Mouse (Mus musculus) small intestine, adult 2 months (tissue): ENCODE results near the gene Olfr1348. TPM values are rescaled to one million over a fixed set of nuclear protein-coding genes. Genes with fewer than 3 reads are reported as not detected.

ENCODE experiments used
- H3K27ac ChIP-seq: fragments of 200-500 bp; 2 replicates; pipeline ENCODE4 v1.5.1; 2012; ENCODE audit warnings: low read depth, low read length, control low read depth, inconsistent platforms; ENCODE audit not compliant: insufficient read depth
- H3K27me3 ChIP-seq: fragments of 200-500 bp; 2 replicates; pipeline ENCODE4 v1.6.1; 2012; ENCODE audit warnings: mild to moderate bottlenecking, moderate library complexity, low read length, inconsistent platforms; ENCODE audit not compliant: control insufficient read depth, insufficient read depth
- H3K36me3 ChIP-seq: fragments of 200-500 bp; 2 replicates; pipeline ENCODE4 v1.6.1; 2012; ENCODE audit warnings: mild to moderate bottlenecking, low read length, control low read depth, inconsistent platforms; ENCODE audit not compliant: control insufficient read depth, insufficient read depth
- H3K4me1 ChIP-seq: fragments of 200-500 bp; 2 replicates; pipeline ENCODE4 v1.6.1; 2012; ENCODE audit warnings: low read length, inconsistent platforms, mixed read lengths; ENCODE audit not compliant: control insufficient read depth, insufficient read depth, insufficient read length
- H3K4me3 ChIP-seq: fragments of 200-500 bp; 2 replicates; pipeline ENCODE4 v1.5.1; 2012; ENCODE audit warnings: low read depth, mild to moderate bottlenecking, control low read depth, inconsistent platforms, low read length, moderate library complexity
- CTCF ChIP-seq: fragments of 200-500 bp; IDR thresholded peaks from 2 replicates; pipeline ENCODE4 v1.5.1; 2012; ENCODE audit warnings: low read depth, mild to moderate bottlenecking, control low read depth, inconsistent platforms, low read length, moderate library complexity, mixed read lengths; ENCODE audit not compliant: insufficient replicate concordance, insufficient read length; ENCODE audit errors: extremely low read depth
- POLR2A ChIP-seq: fragments of 200-500 bp; IDR thresholded peaks from 2 replicates; pipeline ENCODE4 v1.6.1; 2012; ENCODE audit warnings: low read depth, mild to moderate bottlenecking, control low read depth, inconsistent platforms, low read length, moderate library complexity
- WGBS: fragments of 180-500 bp; shearing (Covaris S2); methylation state at CpG from one replicate; pipeline ENCODE4 v1.1.7; 2018; 5-methylcytosine and 5-hydroxymethylcytosine counted together
- polyA plus RNA-seq: library from polyadenylated mRNA; depleted of rRNA; stranded (reverse); fragments of >200 nt; gene quantifications from 2 replicates; pipeline ENCODE4 v1.2.3, GENCODE M21; 2012; rRNA removed

Olfr1348 gene
- polyA plus RNA-seq, 1 experiment = not detected

DNA sequence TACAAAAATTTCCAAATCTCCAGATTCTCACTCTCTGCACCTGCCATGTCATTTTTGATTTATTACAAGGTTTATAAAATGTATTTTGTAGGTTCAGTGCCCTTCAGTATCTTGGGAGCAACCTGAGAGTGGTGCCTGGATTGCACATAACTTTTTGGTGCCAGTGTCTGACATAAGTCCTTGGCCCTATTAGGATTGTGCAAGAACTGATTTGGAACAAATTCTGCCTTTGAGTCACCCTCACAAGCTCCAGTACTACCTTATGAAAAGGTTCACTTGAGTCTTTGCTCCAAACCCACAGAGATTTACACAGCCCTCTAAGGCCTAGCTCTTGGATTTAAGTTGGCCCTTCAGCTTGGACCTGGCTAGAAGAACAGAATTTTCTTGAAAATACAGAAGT is 41.6 kb downstream of the Olfr1348 start, which contains the start of gene Olfr1346:
TSS of gene Olfr1346 (plus strand) at position 151 of the 400 bp plus-strand sequence.
- TF ChIP-seq POLR2A (no peak), CTCF (no peak)
- no peaks in the 10 kb centered on the region for H3K4me1 ChIP-seq
- no peaks in the 10 kb centered on the region for H3K36me3 ChIP-seq
- H3K27me3 ChIP-seq = no peaks in the 10 kb centered on the region
- no peak within 1 kb of the TSS for H3K4me3 ChIP-seq
- H3K27ac ChIP-seq = no peak within 1 kb of the TSS

DNA sequence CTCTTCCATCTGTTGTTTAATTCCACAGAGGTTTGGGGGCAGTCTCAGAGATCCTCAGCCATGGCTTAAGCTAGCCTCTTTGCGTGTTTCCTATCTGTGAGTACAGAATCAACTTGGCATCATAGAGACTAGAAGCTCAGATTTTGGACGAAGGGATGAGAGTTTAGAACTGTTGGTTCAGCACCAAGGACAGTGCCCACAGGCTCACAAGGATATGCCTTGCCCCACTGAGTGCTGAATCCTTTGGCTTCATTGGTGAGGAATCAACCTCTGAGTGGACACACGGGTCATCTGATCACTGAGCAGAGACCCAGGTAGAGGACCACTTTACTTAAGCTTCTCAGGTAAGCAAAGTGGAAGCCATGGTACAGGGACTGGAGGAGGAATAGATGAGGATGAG is 52.1 kb downstream of the Olfr1348 start:
- TF ChIP-seq CTCF (no peak), POLR2A (no peak)
- H3K27ac ChIP-seq = no peak overlapping the region
- no peak overlapping the region for H3K4me3 ChIP-seq
- WGBS = 42% methylated on average over 3 of the region's 3 CpGs
- no peaks in the 10 kb centered on the region for H3K27me3 ChIP-seq
- no peaks in the 10 kb centered on the region for H3K36me3 ChIP-seq
- no peaks in the 10 kb centered on the region for H3K4me1 ChIP-seq

DNA sequence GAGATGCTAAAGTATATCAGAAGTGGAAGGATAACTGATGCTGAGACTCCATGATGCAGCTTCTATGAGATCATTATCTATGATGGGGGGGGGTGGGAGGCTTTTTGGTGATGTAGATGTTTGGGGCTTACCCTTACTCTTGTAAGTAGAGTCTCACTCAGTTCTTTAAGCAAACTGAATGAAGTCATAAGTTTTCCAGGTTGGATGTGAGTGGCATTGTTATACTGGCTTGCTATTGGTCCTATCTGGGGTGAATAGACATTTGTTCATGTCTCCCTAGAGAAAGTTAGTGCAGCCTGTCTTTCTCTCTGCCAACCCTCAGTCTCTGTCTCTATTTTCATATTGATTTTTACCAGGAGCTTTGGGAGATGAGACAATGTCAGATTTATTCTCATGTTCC is 52.7 kb downstream of the Olfr1348 start, which contains the start of gene Olfr1336:
TSS of gene Olfr1336 (plus strand) at position 301 of the 400 bp plus-strand sequence.
- no peaks in the 10 kb centered on the region for H3K36me3 ChIP-seq
- TF ChIP-seq POLR2A = no peak
- no peak for TF ChIP-seq CTCF

More for the DNA sequence above, 52.7 kb downstream of the Olfr1348 start, which contains the start of gene Olfr1336:
- no peak within 1 kb of the TSS for H3K27ac ChIP-seq
- no peaks in the 10 kb centered on the region for H3K27me3 ChIP-seq
- H3K4me1 ChIP-seq = no peaks in the 10 kb centered on the region
- H3K4me3 ChIP-seq = no peak within 1 kb of the TSS

Other genes with a start within 250 kb of the Olfr1348 start
- 0.10 TPM in 2 replicates for gene Zfp667, start 222.2 kb downstream of the Olfr1348 start, polyA plus RNA-seq
- 0.25 and 0.48 TPM in 2 replicates for gene Zfp583, start 177.5 kb downstream of the Olfr1348 start, polyA plus RNA-seq
- gene Gm3854, start 165.0 kb downstream of the Olfr1348 start, polyA plus RNA-seq = not detected in 2 replicates
- gene Zfp78, start 145.5 kb downstream of the Olfr1348 start, polyA plus RNA-seq = 0.03 and 0.15 TPM in 2 replicates
- gene Zfp28, start 125.5 kb downstream of the Olfr1348 start, polyA plus RNA-seq = 0.22 and 0.60 TPM in 2 replicates
- gene Smim17, start 110.0 kb downstream of the Olfr1348 start, polyA plus RNA-seq = not detected in 2 replicates
- not detected in 2 replicates for gene Gm20715, start 98.5 kb downstream of the Olfr1348 start, polyA plus RNA-seq
- not detected in 2 replicates for gene Olfr1344, start 70.1 kb downstream of the Olfr1348 start, polyA plus RNA-seq
- not detected in 2 replicates for gene Olfr1336, start 52.6 kb downstream of the Olfr1348 start, polyA plus RNA-seq
- gene Olfr1346, start 41.6 kb downstream of the Olfr1348 start, polyA plus RNA-seq = not detected in 2 replicates
- not detected in 2 replicates for gene Olfr5, start 21.8 kb downstream of the Olfr1348 start, polyA plus RNA-seq
- gene Olfr1347, start 9.0 kb downstream of the Olfr1348 start, polyA plus RNA-seq = not detected in 2 replicates
- not detected in 2 replicates for gene Olfr1349, start 14.2 kb upstream of the Olfr1348 start, polyA plus RNA-seq
- gene Olfr1350, start 56.1 kb upstream of the Olfr1348 start, polyA plus RNA-seq = not detected in 2 replicates
- gene Zim1, start 187.7 kb upstream of the Olfr1348 start, polyA plus RNA-seq = 0.04 TPM in 2 replicates
- 0.60 and 1.0 TPM in 2 replicates for gene Peg3, start 221.7 kb upstream of the Olfr1348 start, polyA plus RNA-seq
- gene Usp29, start 221.8 kb upstream of the Olfr1348 start, polyA plus RNA-seq = 0.04 and 0.09 TPM in 2 replicates